Mouse (Mus musculus) brain, embryonic 14.5 days (tissue): ENCODE results near the gene Desi2.

Experiments used
- CTCF ChIP-seq: fragments of 200-500 bp; IDR thresholded peaks from 2 replicates; pipeline ENCODE4 v1.5.1; 2012; ENCODE audit warnings: inconsistent platforms, mild to moderate bottlenecking, moderate library complexity, borderline replicate concordance; ENCODE audit not compliant: insufficient read depth, insufficient read length; ENCODE audit errors: extremely low read depth
- POLR2A ChIP-seq: fragments of 200-500 bp; IDR thresholded peaks from 2 replicates; pipeline ENCODE4 v1.6.1; 2012; ENCODE audit warnings: mild to moderate bottlenecking, inconsistent platforms, borderline replicate concordance; ENCODE audit not compliant: poor library complexity, insufficient read depth, insufficient read length, severe bottlenecking; ENCODE audit errors: extremely low read depth

- TF ChIP-seq CTCF (no peak), POLR2A (no peak)
These were observed 22.7 kb downstream of the Desi2 start for GRCm38 (mm10) chr1:178209966-178210365.
